Mouse (Mus musculus): ENCODE results near the gene Olfr303.

DNA sequence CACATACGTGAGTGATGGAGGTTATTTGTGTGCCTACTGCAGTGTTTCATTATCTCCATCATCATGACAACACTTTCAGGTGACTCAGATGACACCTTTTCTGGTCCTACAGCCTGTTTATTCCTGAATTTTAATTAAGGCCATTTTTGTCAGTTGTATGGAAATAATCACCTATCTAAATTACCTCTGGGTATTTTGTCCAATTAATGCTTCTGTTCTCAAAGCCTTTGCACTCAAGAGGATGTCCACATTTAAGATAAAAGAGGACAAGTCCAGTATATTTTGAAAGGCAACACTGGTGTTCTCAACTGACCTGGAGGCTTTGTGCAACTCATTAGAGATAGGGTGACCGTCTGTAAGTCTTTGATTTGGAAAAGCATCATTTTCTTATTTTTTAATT lies 6.0 kb upstream of the Olfr303 start, which contains the start of gene Olfr301:
- TF ChIP-seq POLR2A (IDR thresholded peaks at IDR 0.05; ENCODE audit: insufficient read depth, low read depth, low read length) (no peak), CTCF (IDR thresholded peaks at IDR 0.05; ENCODE audit: insufficient read depth, low read depth, low read length) (no peak)
